Mouse (Mus musculus) brain, embryonic 14.5 days (tissue): Measurements from ENCODE around the gene Cyb5d1.

ENCODE experiments used
- CTCF ChIP-seq: fragments of 200-500 bp; IDR thresholded peaks from 2 replicates; pipeline ENCODE4 v1.5.1; 2012; ENCODE audit warnings: inconsistent platforms, mild to moderate bottlenecking, moderate library complexity, borderline replicate concordance; ENCODE audit not compliant: insufficient read depth, insufficient read length; ENCODE audit errors: extremely low read depth
- POLR2A ChIP-seq: fragments of 200-500 bp; IDR thresholded peaks from 2 replicates; pipeline ENCODE4 v1.6.1; 2012; ENCODE audit warnings: mild to moderate bottlenecking, inconsistent platforms, borderline replicate concordance; ENCODE audit not compliant: poor library complexity, insufficient read depth, insufficient read length, severe bottlenecking; ENCODE audit errors: extremely low read depth

GRCm38 (mm10) chr11:69372780-69373170 is 22.7 kb downstream of the Cyb5d1 start:
- peak; percentile 40; the same call in 1 of the 2 replicates for TF ChIP-seq CTCF
- TF ChIP-seq POLR2A: no peak
